In genomic region chr2:38534241-38534940, GRCm38 (mm10) we compare ENCODE assay signal across 11 mouse cellular contexts. TPM values are rescaled to one million over a fixed set of nuclear protein-coding genes. Genes with fewer than 3 reads are reported as not detected.
DNase-seq lines count a peak whose midpoint lies in the region; ATAC-seq and TF ChIP-seq lines count a peak whose summit lies in the region.
"Had no signal": no experiment of that assay in that cellular context is flagged by ENCODE, and none has a peak within 500 bp of the region (broad histone marks: within the 10 kb centered on the region; RNA-seq: fewer than 3 reads in every experiment).

No protein-coding gene starts in this region.

- DNase-seq in forebrain, postnatal 0 days, result no peak
- DNase-seq in liver, postnatal 0 days, result no peak
- DNase-seq in thymus, postnatal 36 days, result no peak
- DNase-seq: adrenal gland, adult 8-10 months had no signal

- no peak for TF ChIP-seq CTCF in forebrain, postnatal 0 days (IDR thresholded peaks at IDR 0.05; ENCODE audit: low read depth)
- TF ChIP-seq CTCF in liver, postnatal 0 days (IDR thresholded peaks at IDR 0.05; ENCODE audit: low read depth), result no peak

- peaks cover 85% of the 10 kb centered on the region for H3K4me1 ChIP-seq in forebrain, embryonic 13.5 days
- H3K4me1 ChIP-seq in forebrain, postnatal 0 days (ENCODE audit: insufficient read depth), result no peaks in the 10 kb centered on the region
- H3K4me1 ChIP-seq in intestine, embryonic 16.5 days (ENCODE audit: control insufficient read depth, insufficient read depth, low read length), result peaks cover 75% of the 10 kb centered on the region
- H3K4me1 ChIP-seq in intestine, embryonic 15.5 days (replicated peaks), result peaks cover 72% of the 10 kb centered on the region
- peaks cover 66% of the 10 kb centered on the region for H3K4me1 ChIP-seq in embryonic facial prominence, embryonic 15.5 days
- H3K4me1 ChIP-seq in liver, postnatal 0 days (ENCODE audit: insufficient read depth), result peaks cover 88% of the 10 kb centered on the region

- H3K4me3 ChIP-seq in forebrain, embryonic 13.5 days, result no peak overlapping the region
- no peak overlapping the region for H3K4me3 ChIP-seq in forebrain, postnatal 0 days (ENCODE audit: low read depth, low read length)
- H3K4me3 ChIP-seq in intestine, embryonic 16.5 days (ENCODE audit: low read length), result no peak overlapping the region
- H3K4me3 ChIP-seq in intestine, embryonic 15.5 days (replicated peaks), result no peak overlapping the region
- H3K4me3 ChIP-seq in embryonic facial prominence, embryonic 15.5 days (replicated peaks), result no peak overlapping the region
- no peak overlapping the region for H3K4me3 ChIP-seq in liver, postnatal 0 days (ENCODE audit: low read depth, low read length)
- H3K4me3 ChIP-seq: left cerebral cortex, adult 2 months; megakaryocyte, embryonic 14.5 days had no signal

- H3K4me2 ChIP-seq in forebrain, embryonic 13.5 days, result no peak overlapping the region
- no peak overlapping the region for H3K4me2 ChIP-seq in forebrain, postnatal 0 days (ENCODE audit: low read depth)
- H3K4me2 ChIP-seq in intestine, embryonic 16.5 days (ENCODE audit: low read depth, low read length), result no peak overlapping the region
- no peak overlapping the region for H3K4me2 ChIP-seq in intestine, embryonic 15.5 days (replicated peaks)
- H3K4me2 ChIP-seq in embryonic facial prominence, embryonic 15.5 days (replicated peaks), result no peak overlapping the region
- H3K4me2 ChIP-seq in liver, postnatal 0 days (ENCODE audit: low read depth, low read length), result peak overlapping the region; percentile 57; the same call in 1 of the 2 replicates

- 0 out of 2 replicates have a peak overlapping the region, but pooled peaks have one; percentile 41 for H3K27ac ChIP-seq in forebrain, embryonic 13.5 days
- no peak overlapping the region for H3K27ac ChIP-seq in forebrain, postnatal 0 days (ENCODE audit: low read depth, low read length)
- H3K27ac ChIP-seq in intestine, embryonic 16.5 days (ENCODE audit: low read length), result peak overlapping the region; percentile 82
- H3K27ac ChIP-seq in intestine, embryonic 15.5 days, result no peak overlapping the region
- 0 out of 2 replicates have a peak overlapping the region, but pooled peaks have one; percentile 11 for H3K27ac ChIP-seq in embryonic facial prominence, embryonic 15.5 days (replicated peaks)
- peak overlapping the region; percentile 95 for H3K27ac ChIP-seq in liver, postnatal 0 days (ENCODE audit: low read depth)
- H3K27ac ChIP-seq: left cerebral cortex, adult 2 months had no signal

- no peak overlapping the region for H3K9ac ChIP-seq in forebrain, embryonic 13.5 days
- no peak overlapping the region for H3K9ac ChIP-seq in forebrain, postnatal 0 days
- 0 out of 2 replicates have a peak overlapping the region, but pooled peaks have one; percentile 42 for H3K9ac ChIP-seq in intestine, embryonic 16.5 days (ENCODE audit: low read depth, low read length)
- H3K9ac ChIP-seq in intestine, embryonic 15.5 days, result no peak overlapping the region
- no peak overlapping the region for H3K9ac ChIP-seq in embryonic facial prominence, embryonic 15.5 days
- H3K9ac ChIP-seq in liver, postnatal 0 days (replicated peaks), result peak overlapping the region; percentile 49

- H3K36me3 ChIP-seq in forebrain, embryonic 13.5 days (ENCODE audit: poor library complexity, severe bottlenecking), result no peaks in the 10 kb centered on the region
- no peaks in the 10 kb centered on the region for H3K36me3 ChIP-seq in forebrain, postnatal 0 days (ENCODE audit: insufficient read depth)
- no peaks in the 10 kb centered on the region for H3K36me3 ChIP-seq in intestine, embryonic 16.5 days (ENCODE audit: control insufficient read depth, insufficient read depth, low read length)
- no peaks in the 10 kb centered on the region for H3K36me3 ChIP-seq in intestine, embryonic 15.5 days
- H3K36me3 ChIP-seq in embryonic facial prominence, embryonic 15.5 days, result no peaks in the 10 kb centered on the region; the same call in 1 of the 2 replicates
- H3K36me3 ChIP-seq in liver, postnatal 0 days (replicated peaks; ENCODE audit: insufficient read depth, low read length), result no peaks in the 10 kb centered on the region

- 84% methylated on average over 5 of the region's 5 CpGs for WGBS in forebrain, embryonic 13.5 days
- 85% methylated on average over 5 of the region's 5 CpGs for WGBS in forebrain, postnatal 0 days
- WGBS in intestine, embryonic 16.5 days, result 81% methylated on average over 5 of the region's 5 CpGs
- 90% methylated on average over 5 of the region's 5 CpGs for WGBS in intestine, embryonic 15.5 days
- WGBS in embryonic facial prominence, embryonic 15.5 days, result 79% methylated on average over 5 of the region's 5 CpGs
- 74% methylated on average over 5 of the region's 5 CpGs for WGBS in liver, postnatal 0 days (ENCODE audit: insufficient replicate concordance)

- no peaks in the 10 kb centered on the region for H3K27me3 ChIP-seq in forebrain, embryonic 13.5 days
- no peaks in the 10 kb centered on the region for H3K27me3 ChIP-seq in forebrain, postnatal 0 days (ENCODE audit: insufficient read depth, low read length)
- H3K27me3 ChIP-seq in intestine, embryonic 16.5 days (replicated peaks; ENCODE audit: control insufficient read depth, insufficient read depth, low read length), result no peaks in the 10 kb centered on the region
- no peaks in the 10 kb centered on the region for H3K27me3 ChIP-seq in intestine, embryonic 15.5 days (replicated peaks)
- no peaks in the 10 kb centered on the region for H3K27me3 ChIP-seq in embryonic facial prominence, embryonic 15.5 days
- no peaks in the 10 kb centered on the region for H3K27me3 ChIP-seq in liver, postnatal 0 days (ENCODE audit: insufficient read depth, low read length)

- no peak for ATAC-seq in forebrain, embryonic 13.5 days
- ATAC-seq in forebrain, postnatal 0 days, result no peak
- no peak for ATAC-seq in intestine, embryonic 16.5 days
- ATAC-seq in intestine, embryonic 15.5 days, result no peak
- no peak for ATAC-seq in embryonic facial prominence, embryonic 15.5 days (ENCODE audit: insufficient number of reproducible peaks, low FRiP score, low TSS enrichment, low read depth)
- no peak for ATAC-seq in liver, postnatal 0 days
- no peak for ATAC-seq in megakaryocyte progenitor cell, adult 5-6 weeks (replicated peaks; ENCODE audit: poor library complexity)

- TF ChIP-seq EP300 in liver, postnatal 0 days (IDR thresholded peaks at IDR 0.05; ENCODE audit: low read depth), result no peak

- H3K9me3 ChIP-seq in forebrain, embryonic 13.5 days (replicated peaks), result no peaks in the 10 kb centered on the region
- H3K9me3 ChIP-seq in forebrain, postnatal 0 days (ENCODE audit: low read length), result no peaks in the 10 kb centered on the region
- no peaks in the 10 kb centered on the region for H3K9me3 ChIP-seq in intestine, embryonic 16.5 days (ENCODE audit: control insufficient read depth, low read length)
- H3K9me3 ChIP-seq in intestine, embryonic 15.5 days, result no peaks in the 10 kb centered on the region
- no peaks in the 10 kb centered on the region for H3K9me3 ChIP-seq in embryonic facial prominence, embryonic 15.5 days (replicated peaks)
- H3K9me3 ChIP-seq in liver, postnatal 0 days (ENCODE audit: low read length), result no peaks in the 10 kb centered on the region
- H3K9me3 ChIP-seq: megakaryocyte, embryonic 14.5 days had no signal

RNA-seq across cellular contexts. Expression of gene Nek6, which starts 22.9 kb away (rescaled TPM):
- 122 and 124 TPM in 2 replicates for polyA plus RNA-seq in forebrain, embryonic 13.5 days (2015; fragmentation: Nextera tagmentation; extraction: Ambion mirVana)
- 19.7 and 21.0 TPM in 2 replicates for total RNA-seq in forebrain, postnatal 0 days (2014; rRNA removed)
- polyA plus RNA-seq in forebrain, postnatal 0 days (2015; fragmentation: Nextera tagmentation; extraction: Ambion mirVana), result 59.6 and 69.3 TPM in 2 replicates
- 124 and 128 TPM in 2 replicates for polyA plus RNA-seq in intestine, embryonic 16.5 days (2015; fragmentation: Nextera tagmentation; extraction: Ambion mirVana)
- polyA plus RNA-seq in intestine, embryonic 15.5 days (2015; fragmentation: Nextera tagmentation; extraction: Ambion mirVana), result 102 and 104 TPM in 2 replicates
- polyA plus RNA-seq in embryonic facial prominence, embryonic 15.5 days (2015; fragmentation: Nextera tagmentation; extraction: Ambion mirVana), result 92.8 and 95.3 TPM in 2 replicates
- polyA plus RNA-seq in liver, postnatal 0 days (2015; fragmentation: Nextera tagmentation; extraction: Ambion mirVana), result 30.6 and 39.7 TPM in 2 replicates
- 15.0 and 18.2 TPM in 2 replicates for total RNA-seq in megakaryocyte progenitor cell, adult 5-6 weeks (2015)
- total RNA-seq in megakaryocyte progenitor cell, adult 5-6 weeks (2017), result 4.4 and 5.0 TPM in 2 replicates

Comparison
In these comparisons a context has a peak if more than half of its experiments do, and no peak if none do; other contexts are left out.
1. H3K27ac ChIP-seq: peak in forebrain, embryonic 13.5 days (single experiment), intestine, embryonic 16.5 days (single experiment), embryonic facial prominence, embryonic 15.5 days (single experiment) and liver, postnatal 0 days (single experiment); none in forebrain, postnatal 0 days (single experiment) and intestine, embryonic 15.5 days (single experiment).
2. H3K9ac ChIP-seq: peak in intestine, embryonic 16.5 days (single experiment) and liver, postnatal 0 days (single experiment); none in forebrain, embryonic 13.5 days (single experiment), forebrain, postnatal 0 days (single experiment), intestine, embryonic 15.5 days (single experiment) and embryonic facial prominence, embryonic 15.5 days (single experiment).